Mouse (Mus musculus) liver, adult (tissue): ENCODE data around the gene Avil.

ENCODE experiments used
- GATA4 ChIP-seq: IDR thresholded peaks from 2 replicates; pipeline ENCODE4 v1.6.1; 2014; ENCODE audit warnings: mild to moderate bottlenecking, low read length; ENCODE audit not compliant: insufficient replicate concordance

Avil gene

DNA sequence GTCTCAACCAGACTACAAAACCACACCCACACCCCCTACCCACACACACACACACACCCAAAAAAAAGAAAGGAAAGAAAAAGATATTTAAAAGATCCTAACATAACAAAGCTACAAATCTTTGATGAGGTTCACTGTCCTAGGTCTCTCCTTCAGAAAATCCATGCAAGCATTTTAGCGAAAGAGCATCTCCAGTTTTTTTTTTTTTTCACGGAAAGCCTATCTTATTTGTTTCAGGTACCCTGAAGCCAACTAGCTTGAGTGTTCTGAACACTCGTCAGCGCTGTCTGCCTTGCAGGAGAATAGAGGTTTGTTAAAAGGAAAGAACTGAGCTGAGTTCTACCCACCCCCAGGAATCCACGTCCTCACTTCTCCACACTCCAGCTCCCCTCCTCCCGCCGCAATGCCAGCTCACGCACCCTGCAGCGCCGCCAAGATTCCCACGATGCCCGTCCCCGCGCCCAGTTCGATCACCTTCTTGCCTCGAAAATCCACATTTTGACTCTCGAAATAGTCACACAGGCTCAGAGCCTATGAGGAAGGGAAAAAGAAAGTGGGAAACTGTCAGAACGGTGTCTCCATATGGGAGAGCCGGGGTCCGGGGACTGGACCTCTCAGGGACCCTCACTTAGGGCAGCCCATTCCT lies 40.2 kb downstream of the Avil start:
- no peak for TF ChIP-seq GATA4

DNA sequence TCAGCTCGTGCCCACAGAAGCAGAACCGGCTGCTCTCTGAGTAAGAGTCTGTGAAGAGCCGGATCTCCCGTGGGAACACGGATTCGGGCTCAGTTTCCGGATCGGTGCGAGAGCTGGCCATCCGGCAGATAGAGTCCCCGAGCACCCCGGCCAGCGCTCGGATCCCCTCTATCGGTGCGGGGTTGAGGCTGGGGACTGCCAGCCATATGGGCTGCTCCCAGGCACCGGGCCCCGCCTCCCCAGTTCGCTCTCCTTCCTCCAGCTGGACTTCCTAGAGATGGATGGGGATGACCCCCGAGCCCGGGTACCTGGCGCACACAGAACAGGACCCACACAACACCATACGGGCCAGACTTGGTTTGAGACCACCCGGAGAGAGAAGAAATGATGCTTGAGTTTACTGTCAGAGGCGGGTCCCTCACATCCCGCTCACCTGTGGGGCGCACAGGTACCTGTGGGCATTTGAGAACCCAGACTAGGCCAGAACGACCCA lies 40.8 kb downstream of the Avil start, which contains the start of the genes Mettl1 and Eef1akmt3:
Mettl1 (plus strand) TSS at position 141 of the 493 bp plus-strand sequence.
Eef1akmt3 (minus strand) TSS at position 240 of the 493 bp plus-strand sequence.
- no peak for TF ChIP-seq GATA4

DNA sequence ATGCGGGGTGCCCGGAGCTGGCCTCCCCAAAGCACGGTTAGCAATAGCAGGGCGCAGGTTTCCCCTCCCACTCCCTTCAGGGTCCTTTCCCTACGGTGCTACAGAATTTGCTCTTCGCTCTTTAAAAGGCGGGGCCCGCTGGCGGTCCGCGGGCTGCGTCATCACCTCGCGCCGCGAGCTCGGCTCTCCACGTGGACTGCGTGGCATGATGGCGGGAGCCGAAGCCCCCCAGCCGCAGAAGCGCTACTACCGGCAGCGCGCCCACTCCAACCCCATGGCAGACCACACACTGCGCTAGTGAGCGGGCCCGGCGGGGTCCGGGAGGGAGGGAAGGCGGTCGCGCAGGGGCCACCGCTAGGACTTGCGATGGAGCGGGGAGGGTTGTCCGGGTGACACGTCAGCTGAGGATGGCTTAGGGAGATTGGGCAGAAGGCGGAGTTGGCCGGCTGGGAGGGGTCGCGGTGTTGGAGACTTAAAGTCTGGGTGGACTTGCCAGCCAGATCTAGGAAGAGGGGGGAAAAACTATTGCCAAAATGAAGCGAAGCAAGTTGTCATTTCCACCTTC lies 41.3 kb downstream of the Avil start:
- no peak; the same call in 1 of the 2 replicates for TF ChIP-seq GATA4

DNA sequence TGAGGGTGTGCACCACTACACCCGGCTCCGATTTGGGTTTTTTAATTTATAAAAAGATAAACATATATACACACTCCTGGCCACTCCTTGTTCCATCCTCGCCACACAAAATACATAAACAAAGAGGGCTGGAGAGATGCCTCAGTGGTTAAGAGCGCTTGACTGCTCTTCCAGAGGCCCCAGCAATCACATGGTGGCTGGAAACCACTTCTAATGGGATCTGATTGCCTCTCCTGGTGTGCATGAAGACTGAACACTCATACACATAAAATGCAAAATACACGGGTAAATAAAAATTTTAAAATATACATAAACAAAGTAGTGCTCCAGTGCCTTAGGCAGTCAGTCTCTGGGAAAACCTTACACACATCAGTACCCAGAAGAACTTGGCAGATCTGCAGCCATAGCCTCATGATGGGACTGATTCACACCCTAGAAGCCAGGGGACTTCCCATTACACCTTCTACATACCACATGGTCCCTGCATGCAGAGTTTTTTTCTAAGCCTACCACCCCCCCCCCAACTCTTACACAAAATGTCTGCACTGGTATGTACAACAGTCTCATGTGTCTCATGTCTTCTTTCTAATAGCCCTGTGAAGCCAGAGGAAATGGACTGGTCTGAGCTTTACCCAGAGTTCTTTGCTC lies 42.1 kb downstream of the Avil start:
- no peak for TF ChIP-seq GATA4

DNA sequence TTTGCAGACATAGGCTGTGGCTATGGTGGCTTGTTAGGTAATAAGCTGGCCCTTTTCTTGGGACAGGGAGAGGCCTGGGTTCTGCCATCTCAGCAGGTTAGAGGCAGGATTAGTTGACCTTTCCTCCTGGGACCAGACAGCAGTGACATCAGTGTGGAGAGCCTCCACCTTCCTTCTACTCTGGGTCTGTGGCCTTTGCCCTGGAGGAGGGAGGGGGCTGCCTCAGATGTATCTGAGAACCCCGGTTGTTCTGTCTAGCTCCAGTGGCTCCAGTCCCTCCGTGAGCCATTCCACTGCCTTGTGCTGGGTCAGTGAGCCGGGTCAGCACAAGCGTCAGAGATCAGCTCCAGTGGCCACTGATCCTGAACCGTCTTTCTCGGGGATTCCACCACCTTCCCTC lies 42.7 kb downstream of the Avil start:
- no peak for TF ChIP-seq GATA4

DNA sequence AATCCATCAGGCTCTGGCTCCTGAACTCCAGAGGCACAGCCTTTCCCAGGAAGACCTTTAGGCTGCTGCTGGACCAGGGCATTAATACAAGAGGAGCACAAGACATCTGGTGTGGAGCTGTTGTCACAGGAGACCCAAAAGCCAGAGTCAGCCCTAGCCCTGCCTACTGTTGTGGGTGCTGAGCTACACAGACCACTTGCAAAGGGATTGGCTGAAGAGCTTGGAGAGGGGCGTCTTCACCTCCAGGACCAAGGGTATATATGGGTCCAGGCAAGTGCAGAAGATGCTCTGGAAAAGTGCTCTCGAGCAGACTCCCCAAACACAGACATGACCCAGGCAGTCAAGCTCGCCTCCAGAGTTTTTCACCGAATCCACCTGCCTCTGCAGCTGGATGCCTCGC lies 47.4 kb downstream of the Avil start, which contains the start of gene Cyp27b1:
Cyp27b1 (plus strand) TSS at position 297 of the 400 bp plus-strand sequence.
- TF ChIP-seq GATA4, result no peak

DNA sequence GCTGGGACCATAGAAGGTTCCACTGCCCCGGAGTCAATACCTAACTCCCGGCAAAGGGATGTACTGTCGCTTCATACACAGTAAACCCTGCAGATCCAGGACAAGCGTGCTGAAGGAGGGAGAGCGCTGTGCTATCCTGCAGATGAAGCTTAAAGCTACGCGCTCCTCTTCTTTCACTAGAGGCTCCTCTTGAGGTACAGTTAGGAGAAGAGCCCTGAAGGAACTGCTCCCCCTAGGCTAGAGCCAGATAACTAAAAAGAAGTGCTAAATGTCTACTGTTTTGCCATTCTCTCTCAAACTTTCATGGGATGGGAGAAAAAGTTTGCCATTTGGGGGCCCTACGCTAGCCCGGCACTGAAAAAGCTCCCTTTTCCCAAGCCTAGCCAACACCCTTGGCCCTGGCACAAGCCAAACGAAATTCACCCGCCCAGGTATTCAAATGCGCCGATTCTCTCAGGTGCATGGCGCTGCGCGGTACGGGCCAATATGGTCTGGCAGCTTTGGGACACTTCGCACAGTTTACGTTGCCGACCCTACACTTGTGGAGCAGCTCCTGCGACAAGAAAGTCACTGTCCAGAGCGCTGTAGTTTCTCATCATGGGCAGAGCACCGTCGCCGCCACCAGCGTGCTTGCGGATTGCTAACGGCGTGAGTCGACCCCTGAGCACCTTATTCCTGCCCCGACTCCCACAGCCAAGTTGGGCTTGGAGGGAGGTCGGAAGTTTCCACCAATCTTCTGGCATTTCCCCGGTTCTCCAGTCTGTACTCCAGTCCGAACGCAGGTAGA lies 48.3 kb downstream of the Avil start:
- TF ChIP-seq GATA4, result no peak

DNA sequence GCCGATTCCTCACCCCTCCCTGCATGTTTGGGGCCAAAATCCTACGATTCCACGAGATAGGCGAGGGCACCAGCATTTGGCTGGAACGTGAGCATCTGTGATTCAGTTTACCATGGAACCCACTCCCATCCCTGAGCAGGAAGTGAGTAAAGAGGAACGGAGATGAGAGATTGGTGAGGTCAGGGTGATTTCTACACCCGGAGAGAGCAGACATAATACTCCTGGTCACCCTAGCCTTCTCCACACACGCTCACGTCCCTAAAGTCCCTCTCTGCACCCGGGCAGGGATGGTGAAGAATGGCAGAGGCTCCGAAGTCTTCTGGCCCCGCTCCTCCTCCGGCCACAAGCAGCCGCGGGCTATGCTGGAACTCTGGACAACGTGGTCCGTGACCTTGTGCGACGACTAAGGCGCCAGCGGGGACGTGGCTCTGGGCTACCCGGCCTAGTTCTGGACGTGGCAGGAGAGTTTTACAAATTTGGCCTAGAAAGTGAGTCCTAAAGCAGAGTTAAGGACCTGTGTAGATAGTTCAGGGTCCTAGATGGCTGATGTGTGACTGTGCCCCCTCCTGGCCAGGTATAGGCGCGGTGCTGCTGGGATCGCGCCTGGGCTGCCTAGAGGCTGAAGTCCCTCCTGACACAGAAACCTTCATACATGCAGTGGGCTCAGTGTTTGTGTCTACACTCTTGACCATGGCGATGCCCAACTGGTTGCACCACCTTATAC lies 49.0 kb downstream of the Avil start:
- TF ChIP-seq GATA4, result no peak

DNA sequence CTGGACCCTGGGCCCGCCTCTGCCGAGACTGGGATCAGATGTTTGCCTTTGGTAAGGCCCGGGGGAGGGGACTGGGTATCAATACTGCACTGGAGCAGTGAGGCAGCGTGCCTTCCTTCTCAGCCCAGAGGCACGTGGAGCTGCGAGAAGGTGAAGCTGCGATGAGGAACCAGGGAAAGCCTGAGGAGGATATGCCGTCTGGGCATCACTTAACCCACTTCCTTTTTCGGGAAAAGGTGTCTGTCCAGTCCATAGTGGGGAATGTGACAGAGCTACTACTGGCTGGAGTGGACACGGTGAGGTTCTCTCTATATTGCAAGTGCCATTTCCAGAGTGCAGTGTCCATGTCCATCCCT lies 49.6 kb downstream of the Avil start:
- no peak for TF ChIP-seq GATA4

DNA sequence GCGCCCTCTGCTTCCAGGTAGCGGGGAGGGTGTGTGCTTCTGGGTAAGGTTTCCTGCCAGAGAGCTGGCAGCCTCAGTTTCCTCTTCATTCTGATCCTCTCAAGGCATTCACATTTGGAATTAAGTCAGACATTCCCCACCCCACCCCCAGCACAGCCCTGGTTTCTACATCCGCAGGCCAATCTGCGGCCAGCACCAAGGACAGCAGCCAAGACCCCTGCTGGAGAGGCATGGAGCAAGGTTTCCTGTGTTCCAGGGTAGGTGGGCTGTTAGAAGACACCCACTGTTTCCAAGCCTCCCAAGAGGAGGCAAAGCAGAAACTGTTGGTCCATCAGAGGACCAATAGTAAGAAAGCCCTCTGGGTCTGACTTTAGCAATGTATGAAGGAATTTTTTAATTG lies 54.1 kb downstream of the Avil start:
- TF ChIP-seq GATA4, result no peak

DNA sequence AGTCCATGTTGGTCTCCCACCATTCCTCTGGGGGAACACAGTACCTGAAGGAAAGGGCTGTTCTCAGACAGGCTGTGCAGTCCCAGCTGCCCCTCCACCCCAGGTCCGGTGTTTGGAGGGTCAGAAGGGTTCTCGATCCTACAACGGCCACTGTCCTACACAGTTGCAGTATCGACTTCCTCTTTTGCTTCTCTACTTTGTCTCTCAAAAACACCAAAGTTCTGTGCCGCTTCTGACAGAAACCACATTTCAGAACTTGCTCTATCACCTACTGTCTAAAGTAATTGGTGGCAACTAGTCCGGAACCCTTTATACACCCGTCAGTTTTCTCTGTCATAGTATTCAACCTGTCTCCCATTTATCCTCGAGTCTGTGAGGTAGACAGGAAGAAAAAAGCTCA lies 54.9 kb downstream of the Avil start:
- no peak for TF ChIP-seq GATA4

DNA sequence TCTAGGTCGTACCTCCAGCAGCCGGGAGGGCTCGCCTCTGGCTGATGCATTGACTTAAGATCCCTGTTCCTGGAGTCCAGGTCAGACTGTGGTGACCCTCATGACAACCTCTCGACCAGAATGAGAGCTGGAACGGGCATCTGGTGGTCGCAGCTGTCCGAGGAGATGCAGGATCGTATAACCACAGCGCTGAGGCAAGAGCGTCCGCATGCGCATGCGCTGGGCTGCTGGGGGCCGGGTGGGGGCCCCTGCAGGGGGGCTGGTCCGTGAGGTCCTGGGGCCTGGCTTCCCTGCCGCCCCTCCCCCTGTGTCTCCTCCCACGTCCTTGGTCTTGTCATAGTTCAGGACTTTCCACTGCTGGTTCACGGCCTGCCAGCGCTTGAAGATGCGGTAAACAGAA lies 56.0 kb downstream of the Avil start:
- TF ChIP-seq GATA4, result no peak

DNA sequence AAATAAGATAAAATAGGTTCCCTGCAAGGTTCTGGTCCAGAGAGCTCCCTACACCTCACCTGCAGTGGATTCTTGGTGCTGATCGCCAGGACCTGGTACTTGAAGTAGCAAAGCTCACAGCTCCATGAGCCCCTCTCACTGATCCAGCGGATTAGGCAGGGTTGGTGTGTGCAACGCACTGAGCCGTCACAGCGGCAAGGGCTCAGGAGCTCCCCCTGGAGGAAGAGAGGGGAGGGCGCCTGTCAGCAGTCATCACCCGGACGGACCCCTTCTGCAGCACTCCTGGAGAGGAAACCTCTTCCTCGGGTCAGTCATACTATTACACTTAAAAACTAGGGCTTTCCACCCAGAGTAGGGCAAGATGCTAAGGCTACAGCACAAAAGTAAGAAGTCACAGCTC lies 57.7 kb downstream of the Avil start:
- no peak for TF ChIP-seq GATA4

DNA sequence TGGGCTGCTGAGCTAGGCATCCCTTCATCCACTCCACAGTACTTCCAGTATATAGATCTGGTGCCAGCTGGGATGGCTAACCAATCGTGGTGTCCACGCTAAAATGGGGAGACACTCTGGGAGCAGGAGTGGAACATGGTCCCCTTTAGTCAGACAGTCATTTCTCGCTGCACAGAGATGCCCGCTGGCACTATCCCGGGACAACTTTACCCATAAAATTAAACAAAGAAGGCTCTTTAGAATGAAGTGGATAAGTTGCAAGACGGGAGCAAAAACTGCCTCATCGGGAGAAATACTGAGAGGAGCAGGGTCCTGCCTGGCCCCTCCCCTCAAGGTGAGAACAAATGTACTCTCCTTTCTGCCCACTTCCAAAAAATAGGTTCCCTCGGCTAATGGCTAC lies 58.2 kb downstream of the Avil start:
- TF ChIP-seq GATA4, result no peak

DNA sequence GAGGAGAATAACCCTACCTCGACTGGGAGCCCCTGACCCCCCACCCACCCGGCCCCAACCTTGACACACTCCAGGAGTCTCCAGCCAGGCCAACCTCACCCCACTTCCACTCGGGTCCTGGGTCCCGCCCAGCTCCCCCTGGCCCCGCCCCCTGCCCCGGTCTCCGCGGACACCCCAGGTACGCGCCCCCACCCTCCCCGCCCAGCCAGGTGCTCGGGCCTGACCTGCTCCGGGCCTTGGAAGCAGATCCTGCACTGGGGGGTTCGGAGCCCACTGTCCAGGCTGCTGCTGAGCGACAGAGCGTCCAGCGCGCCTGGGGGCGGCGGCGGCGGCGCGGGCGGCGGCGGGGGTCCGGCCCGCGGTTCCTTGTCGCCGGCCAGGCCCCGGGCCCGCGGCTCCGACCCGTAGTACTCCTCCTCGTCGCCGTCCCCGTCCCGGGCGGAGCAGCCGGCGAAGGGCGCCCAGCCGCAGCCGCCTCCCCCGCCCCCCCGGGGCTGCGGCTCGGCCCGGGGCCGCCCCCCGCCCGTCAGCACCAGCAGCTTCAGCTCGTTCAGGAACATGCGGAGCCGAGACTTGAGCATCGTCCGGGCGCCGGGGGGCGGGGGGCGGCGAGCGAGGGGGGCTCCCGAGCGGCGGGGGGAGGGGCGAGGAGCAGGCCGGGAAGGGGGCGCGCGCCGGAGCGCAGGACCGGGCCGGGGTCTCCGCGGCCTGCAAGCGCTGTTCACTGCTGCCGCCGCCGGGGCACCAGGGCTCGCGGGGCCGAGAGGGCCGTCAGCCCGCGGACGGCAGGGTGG lies 58.9 kb downstream of the Avil start:
- TF ChIP-seq GATA4, result no peak
